In genomic region chr5:66298856-66299255, GRCm38 (mm10) we compare ENCODE assay signal across 29 mouse cellular contexts. TPM values are rescaled to one million over a fixed set of nuclear protein-coding genes. Genes with fewer than 3 reads are reported as not detected.
DNase-seq lines count a peak whose midpoint lies in the region; ATAC-seq and TF ChIP-seq lines count a peak whose summit lies in the region.
"Had no signal": no experiment of that assay in that cellular context is flagged by ENCODE, and none has a peak within 500 bp of the region (broad histone marks: within the 10 kb centered on the region; RNA-seq: fewer than 3 reads in every experiment).

No protein-coding gene starts in this region.

- H3K4me3 ChIP-seq in forebrain, postnatal 0 days (ENCODE audit: low read depth, low read length): no peak overlapping the region
- H3K4me3 ChIP-seq in forebrain, embryonic 12.5 days (replicated peaks): no peak overlapping the region
- H3K4me3 ChIP-seq: embryonic facial prominence, embryonic 12.5 days; heart, embryonic 12.5 days; left cerebral cortex, adult 2 months; limb, embryonic 13.5 days; lung, embryonic 15.5 days; stomach, embryonic 15.5 days had no signal

- peak; percentile 42; the same call in 1 of the 2 replicates for ATAC-seq in forebrain, postnatal 0 days
- ATAC-seq in forebrain, embryonic 12.5 days (ENCODE audit: low FRiP score): no peak
- peak; percentile 56 for ATAC-seq in granulocyte monocyte progenitor cell, adult 5-6 weeks (replicated peaks; ENCODE audit: poor library complexity, severe bottlenecking)
- ATAC-seq: intestine, postnatal 0 days; midbrain, embryonic 16.5 days had no signal

- H3K9me3 ChIP-seq in forebrain, postnatal 0 days (ENCODE audit: low read length): no peaks in the 10 kb centered on the region
- no peaks in the 10 kb centered on the region for H3K9me3 ChIP-seq in forebrain, embryonic 12.5 days
- H3K9me3 ChIP-seq: embryonic facial prominence, embryonic 12.5 days; heart, embryonic 12.5 days; limb, embryonic 13.5 days; lung, embryonic 15.5 days; stomach, embryonic 15.5 days had no signal

- no peak overlapping the region for H3K27ac ChIP-seq in forebrain, postnatal 0 days (ENCODE audit: low read depth, low read length)
- no peak overlapping the region for H3K27ac ChIP-seq in forebrain, embryonic 12.5 days
- H3K27ac ChIP-seq: embryonic facial prominence, embryonic 12.5 days; hindbrain, embryonic 14.5 days; left cerebral cortex, adult 2 months; limb, embryonic 13.5 days; lung, embryonic 15.5 days; stomach, embryonic 15.5 days had no signal

- no peak overlapping the region for H3K9ac ChIP-seq in forebrain, postnatal 0 days
- no peak overlapping the region for H3K9ac ChIP-seq in forebrain, embryonic 12.5 days
- H3K9ac ChIP-seq: embryonic facial prominence, embryonic 12.5 days; heart, embryonic 12.5 days; hindbrain, embryonic 14.5 days; limb, embryonic 13.5 days; lung, embryonic 15.5 days; stomach, embryonic 15.5 days had no signal

- DNase-seq in adrenal gland, postnatal 14 days: peak; percentile 49
- no peak for DNase-seq in adrenal gland, postnatal 36 days
- DNase-seq in forebrain, postnatal 0 days: no peak
- DNase-seq in NIH3T3 (ENCODE audit: low read depth): peak; percentile 14
- DNase-seq in frontal cortex, adult 2 months (ENCODE audit: extremely low spot score in 1 of 2, low spot score in 1 of 2): no peak
- DNase-seq: adrenal gland, adult 8-10 months; cerebellum, adult 8-10 months; cerebellum, postnatal 36 days; gastrocnemius, postnatal 10 days; kidney, postnatal 14 days; right cerebral cortex, postnatal 25 days; thymus, adult 18-20 months; thymus, postnatal 36 days had no signal

- peaks cover 3% of the 10 kb centered on the region; the same call in 1 of the 2 replicates for H3K4me1 ChIP-seq in forebrain, postnatal 0 days (ENCODE audit: insufficient read depth)
- no peaks in the 10 kb centered on the region for H3K4me1 ChIP-seq in forebrain, embryonic 12.5 days
- H3K4me1 ChIP-seq: embryonic facial prominence, embryonic 12.5 days; limb, embryonic 13.5 days; lung, embryonic 15.5 days; stomach, embryonic 15.5 days had no signal

- 57% methylated on average over 6 of the region's 6 CpGs for WGBS in forebrain, postnatal 0 days
- WGBS in forebrain, embryonic 12.5 days: 90% methylated on average over 6 of the region's 6 CpGs

- H3K27me3 ChIP-seq in forebrain, postnatal 0 days (ENCODE audit: insufficient read depth, low read length): no peaks in the 10 kb centered on the region
- H3K27me3 ChIP-seq in forebrain, embryonic 12.5 days: no peaks in the 10 kb centered on the region
- H3K27me3 ChIP-seq: embryonic facial prominence, embryonic 12.5 days; heart, embryonic 12.5 days; limb, embryonic 13.5 days; lung, embryonic 15.5 days; stomach, embryonic 15.5 days had no signal

- H3K36me3 ChIP-seq in forebrain, postnatal 0 days (ENCODE audit: insufficient read depth): peaks cover 15% of the 10 kb centered on the region
- H3K36me3 ChIP-seq in forebrain, embryonic 12.5 days (replicated peaks): peaks cover 10% of the 10 kb centered on the region; the same call in 1 of the 2 replicates
- H3K36me3 ChIP-seq: stomach, embryonic 15.5 days had no signal

- TF ChIP-seq CTCF in forebrain, postnatal 0 days (IDR thresholded peaks at IDR 0.05; ENCODE audit: low read depth): no peak

- no peak overlapping the region for H3K4me2 ChIP-seq in forebrain, postnatal 0 days (ENCODE audit: low read depth)
- H3K4me2 ChIP-seq in forebrain, embryonic 12.5 days: no peak overlapping the region
- H3K4me2 ChIP-seq: embryonic facial prominence, embryonic 12.5 days; heart, embryonic 12.5 days; hindbrain, embryonic 14.5 days; limb, embryonic 13.5 days; liver, embryonic 11.5 days; lung, embryonic 15.5 days; midbrain, embryonic 11.5 days; stomach, embryonic 15.5 days had no signal

RNA-seq across cellular contexts. Expression of gene Nsun7, which starts 39.2 kb away (rescaled TPM):
- total RNA-seq in adrenal gland, postnatal 14 days (2021): 0.48 and 1.2 TPM in 2 replicates
- total RNA-seq in adrenal gland, postnatal 36 days (2021): under 1 TPM; 0.49 to 0.56 TPM
- total RNA-seq in forebrain, postnatal 0 days (2014; rRNA removed): 4.3 and 5.2 TPM in 2 replicates
- 1.8 and 3.1 TPM in 2 replicates for polyA plus RNA-seq in forebrain, postnatal 0 days (2015; fragmentation: Nextera tagmentation; extraction: Ambion mirVana)
- polyA plus RNA-seq in forebrain, embryonic 12.5 days (2016; fragmentation: Nextera tagmentation; extraction: Ambion mirVana): 1.2 and 1.9 TPM in 2 replicates
- total RNA-seq in granulocyte monocyte progenitor cell, adult 5-6 weeks (2014; fragmentation: Nextera tagmentation): not detected in 2 replicates
- total RNA-seq in granulocyte monocyte progenitor cell, adult 5-6 weeks (2017): not detected in 2 replicates
- polyA plus RNA-seq in frontal cortex, adult 2 months (2012; rRNA removed): 8.8 and 9.5 TPM in 2 replicates
- total RNA-seq: megakaryocyte, adult 5-6 weeks; MEL; neutrophil, adult 5-6 weeks had no signal
- polyA plus RNA-seq: liver, embryonic 11.5 days had no signal

Comparison
In these comparisons a context has a peak if more than half of its experiments do, and no peak if none do; other contexts are left out.
1. DNase-seq: peak in adrenal gland, postnatal 14 days (single experiment) and NIH3T3 (single experiment); none in adrenal gland, postnatal 36 days (0 of 2), forebrain, postnatal 0 days (single experiment) and frontal cortex, adult 2 months (0 of 2).